Mouse (Mus musculus): ENCODE results near the gene Olfr381.
"Not testable (repeated sequence)": the region's sequence is repeated elsewhere in the genome, so short reads cannot be mapped to it uniquely, and the experiment has no call there.

Olfr381 gene

GRCm38 (mm10) chr11:73491503-73491902 is at the start of gene Olfr381:
Gene Olfr381 (minus strand): TSS chr11:73491603.
- DNase-seq (ENCODE audit: low read depth, low spot score), result no peak

DNA sequence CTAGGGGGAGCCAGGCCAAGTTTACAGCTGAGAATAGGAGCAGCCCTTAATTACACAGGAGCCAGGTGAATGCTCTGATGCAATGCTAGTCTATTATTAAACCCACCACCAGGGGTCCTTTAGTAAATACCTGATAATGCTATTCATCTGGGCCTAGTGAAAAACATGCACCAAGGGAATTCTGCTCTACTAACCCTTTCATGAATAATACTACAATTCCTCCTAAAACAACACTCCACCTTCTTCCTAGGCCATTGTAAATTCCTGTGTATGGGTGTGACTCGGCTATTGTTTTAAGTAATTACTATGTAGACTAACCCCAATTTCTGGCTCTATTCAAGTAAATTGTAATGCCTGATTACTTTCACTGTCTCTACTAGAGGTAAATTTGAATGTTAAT is 37.6 kb upstream of the Olfr381 start:
- DNase-seq (ENCODE audit: low read depth, low spot score), result not testable (repeated sequence)

DNA sequence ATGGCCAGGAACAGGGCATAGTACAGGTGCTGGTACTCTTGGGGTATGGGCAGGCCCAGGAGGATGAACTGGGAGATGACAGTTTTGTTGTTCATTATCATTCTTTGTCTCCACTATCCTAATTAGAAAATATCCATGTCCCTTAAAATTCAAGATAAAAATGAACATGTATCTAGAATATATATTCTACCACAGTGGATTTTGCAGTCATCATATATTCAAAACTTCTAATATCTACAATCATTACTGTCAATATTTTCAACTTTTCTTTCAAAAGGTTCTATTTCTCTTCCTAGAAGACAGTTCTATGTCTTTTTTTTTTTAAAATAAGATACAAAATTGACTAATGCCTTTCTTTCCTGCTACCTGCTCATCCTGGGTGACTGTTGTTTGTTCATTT is 25.7 kb upstream of the Olfr381 start, which contains the start of gene Olfr382:
Olfr382 (minus strand) TSS at position 101 of the 400 bp plus-strand sequence.
- DNase-seq (ENCODE audit: low read depth, low spot score), result no peak

- DNase-seq (ENCODE audit: low read depth, low spot score), result no peak
Measured at GRCm38 (mm10) chr11:73457408-73457807, 34.0 kb downstream of the Olfr381 start, which contains the start of gene Olfr380. Gene Olfr380 (minus strand): TSS chr11:73457508.
